Mouse (Mus musculus) intestine, embryonic 16.5 days (tissue): Measurements from ENCODE around the gene Gm44965. TPM values are rescaled to one million over a fixed set of nuclear protein-coding genes. Genes with fewer than 3 reads are reported as not detected.

Source experiments
- ATAC-seq: fragments of 200-750 bp; cut with Nextera tagmentation; 2 replicates; pipeline ENCODE4 v1.8.0; 2017; ENCODE audit warnings: moderate TSS enrichment, moderate library complexity
- H3K27ac ChIP-seq: fragments of 300-500 bp; sonication (generic); 2 replicates; pipeline ENCODE4 v1.5.1; 2014; ENCODE audit warnings: mild to moderate bottlenecking, low read length
- H3K27me3 ChIP-seq: fragments of 300-500 bp; sonication (generic); replicated peaks from 2 replicates; pipeline ENCODE4 v1.6.1; 2014; ENCODE audit warnings: low read length, control low read depth, mixed read lengths; ENCODE audit not compliant: control insufficient read depth, insufficient read depth
- H3K36me3 ChIP-seq: fragments of 300-500 bp; sonication (generic); 2 replicates; pipeline ENCODE4 v1.6.1; 2014; ENCODE audit warnings: low read length, control low read depth; ENCODE audit not compliant: control insufficient read depth, insufficient read depth
- H3K4me1 ChIP-seq: fragments of 300-500 bp; sonication (generic); 2 replicates; pipeline ENCODE4 v1.6.1; 2014; ENCODE audit warnings: low read length, control low read depth, mixed read lengths; ENCODE audit not compliant: control insufficient read depth, insufficient read depth
- H3K4me2 ChIP-seq: fragments of 300-500 bp; sonication (generic); 2 replicates; pipeline ENCODE4 v1.6.1; 2014; ENCODE audit warnings: low read depth, low read length, control low read depth
- H3K4me3 ChIP-seq: fragments of 300-500 bp; sonication (generic); 2 replicates; pipeline ENCODE4 v1.5.1; 2014; ENCODE audit warnings: mild to moderate bottlenecking, low read length
- H3K9ac ChIP-seq: fragments of 300-500 bp; sonication (generic); 2 replicates; pipeline ENCODE4 v1.6.1; 2014; ENCODE audit warnings: low read depth, low read length
- H3K9me3 ChIP-seq: fragments of 300-500 bp; sonication (generic); 2 replicates; pipeline ENCODE4 v1.6.1; 2016; ENCODE audit warnings: low read length, control low read depth; ENCODE audit not compliant: control insufficient read depth
- WGBS: fragments of 180-500 bp; shearing (Covaris S2); extraction: QIAGEN DNeasy Blood & Tissue Kit; methylation state at CpG from one replicate; pipeline ENCODE4 v1.1.7; 2014; 5-methylcytosine and 5-hydroxymethylcytosine counted together
- polyA plus RNA-seq: library from polyadenylated mRNA; unstranded; fragments of >200 nt; fragmentation: Nextera tagmentation; extraction: Ambion mirVana; gene quantifications from 2 replicates; pipeline ENCODE4 v1.2.1, GENCODE M21; 2015

Gm44965 gene
- polyA plus RNA-seq = not detected in 2 replicates

GRCm38 (mm10) chr6:48593158-48594042 lies at the start of gene Gm44965, which contains the start of gene Repin1:
TSS of gene Gm44965 (plus strand) at chr6:48593941.
TSS of gene Repin1 (plus strand) at chr6:48593883.
- Histone ChIP-seq H3K4me3 (peak within 1 kb of the TSS; percentile 77), H3K9me3 (peaks cover 23% of the 10 kb centered on the region), H3K4me2 (peak within 1 kb of the TSS; percentile 84), H3K36me3 (peaks cover 32% of the 10 kb centered on the region), H3K27ac (peak within 1 kb of the TSS; percentile 85), H3K9ac (peak within 1 kb of the TSS; percentile 92), H3K27me3 (no peaks in the 10 kb centered on the region), H3K4me1 (peaks cover 10% of the 10 kb centered on the region; the same call in 1 of the 2 replicates)
- ATAC-seq = peak; percentile 90
- WGBS = 7% methylated on average over 42 of the region's 45 CpGs

- WGBS = 78% methylated on average over 5 of the region's 5 CpGs
- H3K4me1 ChIP-seq = peaks cover 10% of the 10 kb centered on the region
- no peak overlapping the region for H3K4me3 ChIP-seq
- H3K27me3 ChIP-seq = no peaks in the 10 kb centered on the region
- ATAC-seq = no peak
- no peaks in the 10 kb centered on the region for H3K36me3 ChIP-seq
- no peaks in the 10 kb centered on the region for H3K9me3 ChIP-seq
- H3K4me2 ChIP-seq = no peak overlapping the region
- H3K27ac ChIP-seq = no peak overlapping the region
- H3K9ac ChIP-seq = no peak overlapping the region
Measured at GRCm38 (mm10) chr6:48545251-48545650, 48.5 kb upstream of the Gm44965 start.

GRCm38 (mm10) chr6:48546271-48546670 lies 47.5 kb upstream of the Gm44965 start:
- Histone ChIP-seq H3K9me3 (no peaks in the 10 kb centered on the region), H3K4me2 (no peak overlapping the region), H3K9ac (no peak overlapping the region), H3K36me3 (no peaks in the 10 kb centered on the region), H3K27ac (no peak overlapping the region), H3K4me1 (peaks cover 10% of the 10 kb centered on the region), H3K4me3 (no peak overlapping the region), H3K27me3 (no peaks in the 10 kb centered on the region)
- no peak for ATAC-seq
- 56% methylated on average over 1 of the region's 1 CpGs for WGBS

GRCm38 (mm10) chr6:48546858-48547257 lies 46.9 kb upstream of the Gm44965 start:
- H3K9me3 ChIP-seq = no peaks in the 10 kb centered on the region
- no peak overlapping the region for H3K27ac ChIP-seq
- H3K9ac ChIP-seq = no peak overlapping the region
- no peak for ATAC-seq
- no peak overlapping the region for H3K4me3 ChIP-seq
- H3K4me1 ChIP-seq = peaks cover 4% of the 10 kb centered on the region
- no peak overlapping the region for H3K4me2 ChIP-seq
- no peaks in the 10 kb centered on the region for H3K27me3 ChIP-seq
- H3K36me3 ChIP-seq = no peaks in the 10 kb centered on the region
- 47% methylated on average over 4 of the region's 4 CpGs for WGBS

- Histone ChIP-seq H3K4me3 (no peak overlapping the region), H3K9me3 (no peaks in the 10 kb centered on the region), H3K27ac (no peak overlapping the region), H3K27me3 (no peaks in the 10 kb centered on the region), H3K4me1 (no peaks in the 10 kb centered on the region), H3K36me3 (no peaks in the 10 kb centered on the region), H3K9ac (no peak overlapping the region), H3K4me2 (no peak overlapping the region)
- ATAC-seq = no peak
- 79% methylated on average over 6 of the region's 6 CpGs for WGBS
Measured at GRCm38 (mm10) chr6:48548314-48548713, 45.4 kb upstream of the Gm44965 start.

- no peak overlapping the region for H3K4me3 ChIP-seq
- H3K27ac ChIP-seq = no peak overlapping the region
- ATAC-seq = no peak
- WGBS = 60% methylated on average over 4 of the region's 4 CpGs
- no peaks in the 10 kb centered on the region for H3K9me3 ChIP-seq
- H3K4me2 ChIP-seq = no peak overlapping the region
- H3K9ac ChIP-seq = no peak overlapping the region
- peaks cover 6% of the 10 kb centered on the region; the same call in 1 of the 2 replicates for H3K4me1 ChIP-seq
- H3K27me3 ChIP-seq = no peaks in the 10 kb centered on the region
- H3K36me3 ChIP-seq = no peaks in the 10 kb centered on the region
Measured at GRCm38 (mm10) chr6:48552918-48553317, 40.8 kb upstream of the Gm44965 start.

GRCm38 (mm10) chr6:48553819-48554218 lies 39.9 kb upstream of the Gm44965 start:
- Histone ChIP-seq H3K4me1 (peaks cover 6% of the 10 kb centered on the region; the same call in 1 of the 2 replicates), H3K4me2 (peak overlapping the region; percentile 77), H3K27ac (peak overlapping the region; percentile 92), H3K36me3 (no peaks in the 10 kb centered on the region), H3K9me3 (no peaks in the 10 kb centered on the region), H3K9ac (peak overlapping the region; percentile 69; the same call in 1 of the 2 replicates), H3K4me3 (peak overlapping the region; percentile 55; the same call in 1 of the 2 replicates), H3K27me3 (no peaks in the 10 kb centered on the region)
- whole genome bisulfite sequencing = 79% methylated on average over 4 of the region's 4 CpGs
- ATAC-seq = no peak

- Histone ChIP-seq H3K4me3 (peak within 1 kb of the TSS; percentile 55), H3K36me3 (no peaks in the 10 kb centered on the region), H3K27ac (peak within 1 kb of the TSS; percentile 92), H3K4me1 (peaks cover 6% of the 10 kb centered on the region; the same call in 1 of the 2 replicates), H3K9ac (peak within 1 kb of the TSS; percentile 69), H3K4me2 (peak within 1 kb of the TSS; percentile 77), H3K9me3 (no peaks in the 10 kb centered on the region), H3K27me3 (no peaks in the 10 kb centered on the region)
- under 1% methylated on average over 39 of the region's 39 CpGs for WGBS
- peak; percentile 95 for ATAC-seq
Measured at GRCm38 (mm10) chr6:48554280-48555103, 39.2 kb upstream of the Gm44965 start, which contains the start of gene Lrrc61. TSS of gene Lrrc61 (plus strand) at chr6:48554796.
